Mouse (Mus musculus): ENCODE data around the gene Cdh23.

- no peak for TF ChIP-seq CTCF (IDR thresholded peaks at IDR 0.05; ENCODE audit: low read depth)
- TF ChIP-seq EP300 (IDR thresholded peaks at IDR 0.05; ENCODE audit: low read depth): no peak
These were observed 43.2 kb downstream of the Cdh23 start for GRCm38 (mm10) chr10:60653106-60653505.

Data from heart, postnatal 0 days (tissue).